In genomic region chr3:70102593-70103213, GRCm38 (mm10) we compare ENCODE assay signal across 16 mouse cellular contexts.
DNase-seq lines count a peak whose midpoint lies in the region; ATAC-seq and TF ChIP-seq lines count a peak whose summit lies in the region.
"Had no signal": no experiment of that assay in that cellular context is flagged by ENCODE, and none has a peak within 500 bp of the region (broad histone marks: within the 10 kb centered on the region; RNA-seq: fewer than 3 reads in every experiment).

No protein-coding gene starts in this region.

- H3K9ac ChIP-seq in hindbrain, embryonic 13.5 days = 0 out of 2 replicates have a peak overlapping the region, but pooled peaks have one; percentile 13
- no peak overlapping the region for H3K9ac ChIP-seq in hindbrain, embryonic 12.5 days
- no peak overlapping the region for H3K9ac ChIP-seq in lung, embryonic 14.5 days
- H3K9ac ChIP-seq in lung, postnatal 0 days (replicated peaks; ENCODE audit: low read depth) = no peak overlapping the region
- H3K9ac ChIP-seq: limb, embryonic 13.5 days; lung, embryonic 15.5 days had no signal

- no peak for TF ChIP-seq EP300 in lung, postnatal 0 days (IDR thresholded peaks at IDR 0.05)

- TF ChIP-seq CTCF in lung, embryonic 14.5 days (IDR thresholded peaks at IDR 0.05; ENCODE audit: low read depth) = no peak
- no peak for TF ChIP-seq CTCF in lung, postnatal 0 days (IDR thresholded peaks at IDR 0.05)

- DNase-seq in lung, embryonic 14.5 days = peak; percentile 1
- no peak for DNase-seq in lung, postnatal 10 days
- DNase-seq in cerebellum, postnatal 10 days = peak; percentile 77 to 82
- DNase-seq in mesoderm, embryonic 11.5 days (ENCODE audit: low read depth, low spot score) = peak; percentile 23
- no peak for DNase-seq in adrenal gland, adult 8-10 months
- DNase-seq in lung, postnatal 0 days (ENCODE audit: low spot score) = no peak
- DNase-seq: adrenal gland, postnatal 10 days; gastrocnemius, adult 2 months; kidney, adult 2 months; midbrain, embryonic 14.5 days had no signal

- H3K27me3 ChIP-seq in hindbrain, embryonic 13.5 days = 0 out of 2 replicates have a peak, but pooled peaks cover 2% of the 10 kb centered on the region
- 0 out of 2 replicates have a peak, but pooled peaks cover 3% of the 10 kb centered on the region for H3K27me3 ChIP-seq in hindbrain, embryonic 12.5 days
- no peaks in the 10 kb centered on the region for H3K27me3 ChIP-seq in lung, embryonic 14.5 days (ENCODE audit: insufficient read depth, low read length)
- no peaks in the 10 kb centered on the region for H3K27me3 ChIP-seq in lung, postnatal 0 days (replicated peaks; ENCODE audit: insufficient read depth, low read length)
- H3K27me3 ChIP-seq: lung, embryonic 15.5 days had no signal

- H3K9me3 ChIP-seq in hindbrain, embryonic 13.5 days = no peaks in the 10 kb centered on the region
- no peaks in the 10 kb centered on the region for H3K9me3 ChIP-seq in hindbrain, embryonic 12.5 days (replicated peaks)
- no peaks in the 10 kb centered on the region for H3K9me3 ChIP-seq in lung, embryonic 14.5 days (ENCODE audit: low read depth, low read length)
- H3K9me3 ChIP-seq in lung, postnatal 0 days (ENCODE audit: low read length) = no peaks in the 10 kb centered on the region
- H3K9me3 ChIP-seq: limb, embryonic 13.5 days; lung, embryonic 15.5 days had no signal

- no peak overlapping the region for H3K4me3 ChIP-seq in hindbrain, embryonic 13.5 days
- no peak overlapping the region for H3K4me3 ChIP-seq in hindbrain, embryonic 12.5 days
- no peak overlapping the region for H3K4me3 ChIP-seq in lung, embryonic 14.5 days (ENCODE audit: low read depth, low read length)
- H3K4me3 ChIP-seq in lung, postnatal 0 days (ENCODE audit: low read depth, low read length) = no peak overlapping the region
- H3K4me3 ChIP-seq: erythroblast, embryonic 14.5 days; gastrocnemius, adult 2 months; limb, embryonic 13.5 days; lung, embryonic 15.5 days had no signal

- no peak overlapping the region for H3K27ac ChIP-seq in hindbrain, embryonic 13.5 days
- H3K27ac ChIP-seq in hindbrain, embryonic 12.5 days = no peak overlapping the region
- H3K27ac ChIP-seq in lung, embryonic 14.5 days (ENCODE audit: low read depth) = no peak overlapping the region
- no peak overlapping the region for H3K27ac ChIP-seq in lung, postnatal 0 days (ENCODE audit: low read length)
- H3K27ac ChIP-seq: gastrocnemius, adult 2 months; limb, embryonic 13.5 days; lung, embryonic 15.5 days had no signal

- H3K36me3 ChIP-seq in hindbrain, embryonic 13.5 days = no peaks in the 10 kb centered on the region
- no peaks in the 10 kb centered on the region for H3K36me3 ChIP-seq in hindbrain, embryonic 12.5 days
- no peaks in the 10 kb centered on the region for H3K36me3 ChIP-seq in lung, embryonic 14.5 days (ENCODE audit: insufficient read depth)
- no peaks in the 10 kb centered on the region for H3K36me3 ChIP-seq in lung, postnatal 0 days (ENCODE audit: insufficient read depth, low read length)
- H3K36me3 ChIP-seq: limb, embryonic 13.5 days; lung, embryonic 15.5 days had no signal

- H3K4me2 ChIP-seq in hindbrain, embryonic 13.5 days = no peak overlapping the region
- no peak overlapping the region for H3K4me2 ChIP-seq in hindbrain, embryonic 12.5 days (replicated peaks)
- no peak overlapping the region for H3K4me2 ChIP-seq in lung, embryonic 14.5 days
- no peak overlapping the region for H3K4me2 ChIP-seq in lung, postnatal 0 days (replicated peaks; ENCODE audit: low read depth, low read length)

- no peak for ATAC-seq in hindbrain, embryonic 13.5 days (ENCODE audit: low FRiP score)
- no peak for ATAC-seq in hindbrain, embryonic 12.5 days (ENCODE audit: low FRiP score)
- no peak for ATAC-seq in lung, embryonic 14.5 days (ENCODE audit: insufficient read depth)
- ATAC-seq in lung, postnatal 0 days = no peak
- ATAC-seq: CD4-positive, CD25-positive, alpha-beta regulatory T cell, adult 4 months had no signal

- 75% methylated on average over 9 of the region's 10 CpGs for WGBS in hindbrain, embryonic 13.5 days
- WGBS in hindbrain, embryonic 12.5 days = 74% methylated on average over 10 of the region's 10 CpGs
- WGBS in lung, embryonic 14.5 days = 72% methylated on average over 10 of the region's 10 CpGs
- 74% methylated on average over 10 of the region's 10 CpGs for WGBS in lung, postnatal 0 days

- H3K4me1 ChIP-seq in hindbrain, embryonic 13.5 days (replicated peaks) = peaks cover 13% of the 10 kb centered on the region
- H3K4me1 ChIP-seq in hindbrain, embryonic 12.5 days = 0 out of 2 replicates have a peak, but pooled peaks cover 3% of the 10 kb centered on the region
- H3K4me1 ChIP-seq in lung, embryonic 14.5 days (ENCODE audit: insufficient read depth) = no peaks in the 10 kb centered on the region
- H3K4me1 ChIP-seq in lung, postnatal 0 days (ENCODE audit: insufficient read depth, low read depth, low read length) = no peaks in the 10 kb centered on the region
- H3K4me1 ChIP-seq: limb, embryonic 13.5 days; lung, embryonic 15.5 days had no signal

Comparison
In these comparisons a context has a peak if more than half of its experiments do, and no peak if none do; other contexts are left out.
1. DNase-seq: peak in lung, embryonic 14.5 days (single experiment), cerebellum, postnatal 10 days (2 of 2) and mesoderm, embryonic 11.5 days (single experiment); none in lung, postnatal 10 days (single experiment), adrenal gland, adult 8-10 months (single experiment) and lung, postnatal 0 days (single experiment).